Mouse (Mus musculus): ENCODE results near the gene Zfp799.

The Zfp799 gene

DNA sequence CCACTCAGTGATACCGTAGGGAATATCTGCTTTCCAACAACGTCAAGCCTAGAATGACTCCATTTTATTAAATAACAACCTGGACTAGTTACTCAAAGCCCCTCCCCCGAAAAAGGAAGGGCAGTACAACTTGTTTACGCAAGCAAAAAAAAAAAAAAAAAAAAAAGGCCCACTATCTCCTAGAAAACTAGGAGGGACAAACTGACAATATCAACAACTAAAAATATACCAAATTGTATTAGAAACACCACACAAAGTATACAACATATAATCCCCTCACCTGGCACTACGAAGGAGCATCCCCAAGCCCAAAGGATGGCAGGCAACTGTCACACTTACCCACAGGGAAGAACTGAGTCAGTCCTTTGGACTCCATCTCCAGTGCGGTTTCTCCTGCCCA is 43.1 kb downstream of the Zfp799 start:
- DNase-seq, result no peak

DNA sequence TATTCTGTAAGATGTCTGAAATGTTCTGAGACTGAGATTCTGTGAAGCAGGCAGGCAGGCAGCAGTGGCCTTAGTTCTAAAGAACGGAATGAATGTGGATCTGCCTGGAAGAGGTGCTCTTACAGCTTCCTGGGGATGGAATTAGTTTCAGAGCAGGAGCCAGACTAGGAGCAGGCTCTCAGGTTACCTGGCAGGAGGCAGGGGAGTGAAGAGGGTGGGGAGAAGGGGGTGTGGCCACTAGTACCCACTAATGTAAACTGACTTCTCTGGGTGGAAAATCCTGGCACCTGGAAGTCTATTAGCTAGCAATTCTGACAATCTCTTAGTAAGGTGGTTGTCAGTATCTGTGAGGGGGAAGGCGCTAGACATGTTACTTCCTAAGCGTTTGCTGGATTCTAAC is 44.4 kb downstream of the Zfp799 start:
- no peak for DNase-seq

GRCm38 (mm10) chr17:32777564-32777963 is 52.5 kb downstream of the Zfp799 start:
- no peak for DNase-seq

- DNase-seq, result no peak
Measured at GRCm38 (mm10) chr17:32771213-32771612, 58.8 kb downstream of the Zfp799 start.

DNA sequence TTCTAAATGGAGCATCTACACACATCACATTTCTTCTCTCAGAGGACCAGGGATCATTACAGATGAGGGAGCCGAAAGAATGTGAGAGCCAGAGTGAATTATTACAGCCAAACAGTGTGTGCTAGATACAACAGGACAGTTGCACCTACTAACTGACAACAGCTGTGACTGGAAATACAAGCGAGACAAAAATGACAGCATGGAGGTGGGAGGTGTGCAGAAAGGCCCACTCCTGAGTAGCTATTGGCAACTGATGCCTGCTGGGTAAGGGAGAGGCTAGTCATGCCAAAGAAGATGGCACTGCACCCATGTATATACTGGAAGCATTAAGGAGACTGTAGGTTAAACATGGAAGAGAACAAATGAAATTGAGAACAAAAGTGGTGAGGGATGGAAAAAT is 63.6 kb downstream of the Zfp799 start:
- no peak for DNase-seq
